Mouse (Mus musculus) lung, embryonic 16.5 days (tissue): ENCODE data around the gene Cep135. TPM values are rescaled to one million over a fixed set of nuclear protein-coding genes. Genes with fewer than 3 reads are reported as not detected.

ENCODE experiments used
- ATAC-seq: fragments of 200-750 bp; cut with Nextera tagmentation; 2 replicates; pipeline ENCODE4 v1.8.0; 2017; ENCODE audit warnings: low read depth, mild to moderate bottlenecking, moderate library complexity
- H3K27ac ChIP-seq: fragments of 300-500 bp; sonication (generic); 2 replicates; pipeline ENCODE4 v1.5.1; 2014; ENCODE audit warnings: mild to moderate bottlenecking, control low read depth, low read length
- H3K27me3 ChIP-seq: fragments of 300-500 bp; sonication (generic); 2 replicates; pipeline ENCODE4 v1.6.1; 2014; ENCODE audit warnings: low read depth, low read length, mixed read lengths; ENCODE audit not compliant: control insufficient read depth, insufficient read depth
- H3K36me3 ChIP-seq: fragments of 300-500 bp; sonication (generic); 2 replicates; pipeline ENCODE4 v1.6.1; 2014; ENCODE audit warnings: low read length; ENCODE audit not compliant: control insufficient read depth, insufficient read depth
- H3K4me1 ChIP-seq: fragments of 300-500 bp; sonication (generic); replicated peaks from 2 replicates; pipeline ENCODE4 v1.6.1; 2014; ENCODE audit warnings: low read length, mixed read lengths; ENCODE audit not compliant: control insufficient read depth, insufficient read depth
- H3K4me2 ChIP-seq: fragments of 300-500 bp; sonication (generic); 2 replicates; pipeline ENCODE4 v1.6.1; 2014; ENCODE audit warnings: low read depth, low read length, control low read depth
- H3K4me3 ChIP-seq: fragments of 300-500 bp; sonication (generic); 2 replicates; pipeline ENCODE4 v1.5.1; 2014; ENCODE audit warnings: mild to moderate bottlenecking, low read length, control low read depth
- H3K9ac ChIP-seq: fragments of 300-500 bp; sonication (generic); 2 replicates; pipeline ENCODE4 v1.6.1; 2014; ENCODE audit warnings: low read length, control low read depth
- H3K9me3 ChIP-seq: fragments of 300-500 bp; sonication (generic); 2 replicates; pipeline ENCODE4 v1.6.1; 2016; ENCODE audit warnings: low read length; ENCODE audit not compliant: control insufficient read depth
- WGBS: fragments of 180-500 bp; shearing (Covaris S2); extraction: QIAGEN DNeasy Blood & Tissue Kit; methylation state at CpG from one replicate; pipeline ENCODE4 v1.1.7; 2014; 5-methylcytosine and 5-hydroxymethylcytosine counted together
- polyA plus RNA-seq: library from polyadenylated mRNA; unstranded; fragments of >200 nt; fragmentation: Nextera tagmentation; extraction: Ambion mirVana; gene quantifications from 2 replicates; pipeline ENCODE4 v1.2.1, GENCODE M21; 2015

Gene Cep135
- polyA plus RNA-seq, 1 experiment from 2014 or later = 8.0 TPM

DNA sequence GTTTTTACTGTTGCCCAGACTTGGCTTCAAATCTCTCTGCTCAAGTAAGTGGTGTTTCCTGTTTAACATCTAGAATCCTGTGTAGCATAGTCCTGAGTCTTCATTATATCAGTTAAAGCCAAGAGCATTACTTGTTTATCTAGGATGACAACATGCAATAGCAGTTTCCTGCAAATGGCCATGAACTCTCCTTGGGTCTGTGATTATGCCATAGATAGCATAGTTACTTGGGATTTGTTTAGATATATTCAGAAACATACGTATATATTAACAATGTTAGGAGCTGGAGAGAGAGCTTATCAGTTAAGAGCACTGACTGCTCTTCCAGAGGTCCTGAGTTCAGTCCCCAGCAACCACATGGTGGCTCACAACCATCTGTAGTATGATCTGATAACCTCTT, 39.3 kb downstream of the Cep135 start:
- WGBS = 36% methylated on average over 1 of the region's 1 CpGs
- no peaks in the 10 kb centered on the region for H3K4me1 ChIP-seq
- no peak overlapping the region for H3K4me2 ChIP-seq
- peaks cover 15% of the 10 kb centered on the region for H3K36me3 ChIP-seq
- H3K27me3 ChIP-seq = no peaks in the 10 kb centered on the region
- no peaks in the 10 kb centered on the region for H3K9me3 ChIP-seq
- no peak overlapping the region for H3K4me3 ChIP-seq
- ATAC-seq = peak; percentile 66
- no peak overlapping the region for H3K27ac ChIP-seq
- no peak overlapping the region for H3K9ac ChIP-seq

DNA sequence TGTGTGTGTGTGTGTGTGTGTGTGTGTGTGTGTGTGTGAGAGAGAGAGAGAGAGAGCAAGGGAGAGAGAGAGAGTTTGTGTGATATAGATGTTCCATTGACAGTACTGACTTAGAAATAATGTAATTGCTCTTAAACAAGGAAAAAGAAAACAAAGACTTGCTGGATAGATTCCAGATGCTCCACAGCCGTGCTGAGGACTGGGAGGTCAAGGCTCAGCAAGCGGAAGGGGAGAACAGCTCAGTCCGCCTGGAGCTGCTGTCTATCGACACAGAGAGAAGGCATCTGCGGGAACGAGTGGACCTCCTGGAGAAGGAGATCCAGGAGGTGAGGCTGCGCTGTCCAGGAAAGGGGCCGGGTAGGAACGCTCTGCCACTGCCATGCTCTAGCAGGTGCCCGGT, 45.5 kb downstream of the Cep135 start:
- WGBS = 80% methylated on average over 10 of the region's 10 CpGs
- Histone ChIP-seq H3K27ac (no peak overlapping the region), H3K9me3 (no peaks in the 10 kb centered on the region), H3K4me2 (no peak overlapping the region), H3K27me3 (no peaks in the 10 kb centered on the region), H3K36me3 (peaks cover 31% of the 10 kb centered on the region), H3K4me3 (no peak overlapping the region), H3K4me1 (no peaks in the 10 kb centered on the region), H3K9ac (no peak overlapping the region)
- ATAC-seq = no peak

DNA sequence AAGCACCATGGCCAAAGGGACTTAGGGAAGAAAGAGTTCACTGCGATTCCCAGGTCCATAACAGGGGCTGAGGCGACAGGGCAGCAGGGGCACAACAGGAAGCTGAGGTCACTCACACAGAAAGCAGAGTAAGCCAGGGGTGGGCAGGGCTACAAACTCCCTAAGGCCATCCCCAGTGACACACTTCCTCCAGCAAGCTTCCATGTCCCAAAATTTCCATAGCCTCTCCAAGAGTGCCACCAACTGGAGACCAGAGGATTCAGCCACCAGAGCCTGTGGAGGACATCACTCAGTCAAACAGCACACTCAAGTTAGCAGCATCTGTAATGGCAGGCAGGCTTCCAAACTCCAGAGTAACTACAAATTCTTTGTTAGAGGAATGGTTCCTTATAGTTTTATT, 47.1 kb downstream of the Cep135 start:
- Histone ChIP-seq H3K9ac (no peak overlapping the region), H3K36me3 (peaks cover 42% of the 10 kb centered on the region), H3K4me3 (no peak overlapping the region), H3K4me2 (no peak overlapping the region), H3K27ac (no peak overlapping the region), H3K9me3 (no peaks in the 10 kb centered on the region), H3K4me1 (no peaks in the 10 kb centered on the region), H3K27me3 (no peaks in the 10 kb centered on the region)
- 74% methylated on average over 2 of the region's 2 CpGs for WGBS
- ATAC-seq = no peak

DNA sequence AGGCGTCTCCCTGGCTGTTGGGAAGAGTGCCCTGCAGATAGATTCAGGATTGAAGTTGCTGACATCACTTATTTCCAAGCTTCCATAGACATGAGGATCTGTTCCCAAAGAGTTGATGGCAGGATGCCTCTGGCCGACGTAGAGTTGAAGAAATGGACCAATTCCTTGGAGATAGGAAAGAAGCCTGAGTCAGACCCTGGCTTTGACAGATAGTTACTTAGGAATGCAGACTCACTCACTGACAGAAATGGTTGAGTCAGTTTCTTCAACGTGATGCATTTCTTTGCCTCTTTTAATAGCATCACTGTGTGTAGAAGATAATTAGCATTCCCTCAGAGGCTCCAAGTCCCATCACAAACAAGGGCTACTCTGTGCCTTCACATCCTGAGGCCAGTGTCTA, 53.6 kb downstream of the Cep135 start:
- peaks cover 38% of the 10 kb centered on the region for H3K36me3 ChIP-seq
- no peak overlapping the region for H3K27ac ChIP-seq
- no peak overlapping the region for H3K4me3 ChIP-seq
- 92% methylated on average over 4 of the region's 4 CpGs for WGBS
- no peak overlapping the region for H3K9ac ChIP-seq
- no peaks in the 10 kb centered on the region for H3K27me3 ChIP-seq
- no peaks in the 10 kb centered on the region for H3K4me1 ChIP-seq
- H3K9me3 ChIP-seq = no peaks in the 10 kb centered on the region
- ATAC-seq = no peak
- no peak overlapping the region for H3K4me2 ChIP-seq

DNA sequence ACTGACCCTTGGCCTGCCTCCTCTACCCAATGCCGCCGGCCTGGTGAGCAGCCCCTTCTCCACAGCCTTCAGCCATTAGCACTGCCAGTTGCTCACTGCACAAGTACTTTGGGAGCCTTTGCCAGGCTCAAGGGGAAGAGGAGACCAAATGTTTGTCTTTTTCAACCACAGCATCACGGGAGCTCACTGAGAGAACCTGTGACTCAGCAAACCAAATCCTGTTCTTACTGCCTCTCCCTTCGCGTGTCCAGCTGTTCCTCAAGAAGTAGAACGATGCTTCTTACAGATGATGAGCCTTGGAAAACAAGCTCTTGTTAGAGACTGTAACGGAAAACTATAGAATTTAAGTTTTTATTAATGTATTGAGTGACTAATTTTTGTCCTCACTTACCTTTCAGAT, 55.7 kb downstream of the Cep135 start:
- Histone ChIP-seq H3K9me3 (no peaks in the 10 kb centered on the region), H3K27me3 (no peaks in the 10 kb centered on the region), H3K4me3 (no peak overlapping the region), H3K27ac (no peak overlapping the region), H3K4me1 (no peaks in the 10 kb centered on the region), H3K9ac (no peak overlapping the region), H3K4me2 (no peak overlapping the region), H3K36me3 (peaks cover 32% of the 10 kb centered on the region)
- WGBS = 87% methylated on average over 7 of the region's 7 CpGs
- ATAC-seq = no peak

DNA sequence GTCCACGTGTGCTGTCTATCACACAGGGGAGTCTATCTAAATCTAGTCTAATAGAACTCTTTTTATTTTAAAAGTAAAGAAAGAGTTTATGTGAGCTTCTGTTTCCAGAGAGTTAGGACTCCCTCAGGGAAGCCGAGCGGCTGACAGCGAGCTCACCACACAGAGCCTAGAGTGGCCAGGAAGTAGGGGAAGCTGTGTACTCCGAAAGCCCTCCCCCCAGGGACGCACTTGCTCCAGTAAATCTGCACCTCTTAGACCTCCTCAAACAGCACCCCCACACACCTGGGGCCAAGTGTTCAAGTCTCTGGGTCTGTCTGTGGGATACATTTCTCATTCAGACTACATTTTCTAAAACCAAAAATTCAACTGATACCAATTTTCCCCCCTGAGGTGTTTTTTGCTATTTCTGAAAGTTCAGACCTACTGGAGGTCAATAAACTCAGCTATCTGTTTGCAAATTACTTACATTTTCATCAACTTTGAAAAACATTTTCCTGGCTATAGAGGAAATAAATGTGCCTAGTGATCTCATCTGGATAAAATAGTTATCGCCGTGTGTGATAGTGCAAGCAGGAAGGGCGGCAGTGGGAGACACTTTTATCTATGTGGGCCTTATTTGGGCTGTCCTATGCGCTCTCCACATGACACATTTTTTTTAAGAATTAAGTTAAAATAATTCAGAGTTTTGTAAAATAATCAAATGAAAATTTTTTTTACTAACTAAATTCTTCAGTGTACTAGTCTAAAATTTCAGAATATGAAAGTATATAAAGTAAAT, 56.8 kb downstream of the Cep135 start:
- no peak overlapping the region for H3K4me3 ChIP-seq
- peaks cover 26% of the 10 kb centered on the region for H3K36me3 ChIP-seq
- no peak overlapping the region for H3K4me2 ChIP-seq
- no peaks in the 10 kb centered on the region for H3K4me1 ChIP-seq
- no peak overlapping the region for H3K9ac ChIP-seq
- ATAC-seq = no peak
- no peaks in the 10 kb centered on the region for H3K27me3 ChIP-seq
- WGBS = 89% methylated on average over 10 of the region's 10 CpGs
- no peaks in the 10 kb centered on the region for H3K9me3 ChIP-seq
- H3K27ac ChIP-seq = no peak overlapping the region

DNA sequence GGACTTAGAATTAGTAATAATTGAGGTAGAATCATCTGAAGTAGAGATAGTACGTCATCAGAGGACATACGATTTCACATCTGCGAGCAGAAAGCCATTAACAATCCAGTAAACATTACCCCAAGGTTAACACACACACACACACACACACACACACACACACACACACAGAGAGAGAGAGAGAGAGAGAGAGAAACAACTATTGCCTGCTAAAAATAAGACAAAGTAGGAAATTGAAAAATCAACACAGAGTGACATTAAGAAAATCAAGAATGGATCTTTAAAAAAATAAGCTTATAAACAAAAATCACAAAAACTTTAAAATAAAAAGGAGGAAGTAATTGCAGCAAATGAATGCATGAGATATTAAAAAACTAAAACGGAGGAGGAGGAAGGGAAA, 61.4 kb downstream of the Cep135 start:
- no peaks in the 10 kb centered on the region for H3K4me1 ChIP-seq
- ATAC-seq = no peak
- no peaks in the 10 kb centered on the region for H3K9me3 ChIP-seq
- no peak overlapping the region for H3K27ac ChIP-seq
- no peak overlapping the region for H3K9ac ChIP-seq
- H3K27me3 ChIP-seq = no peaks in the 10 kb centered on the region
- no peak overlapping the region for H3K4me3 ChIP-seq
- no peak overlapping the region for H3K4me2 ChIP-seq
- 39% methylated on average over 4 of the region's 4 CpGs for WGBS
- peaks cover 4% of the 10 kb centered on the region; the same call in 1 of the 2 replicates for H3K36me3 ChIP-seq

DNA sequence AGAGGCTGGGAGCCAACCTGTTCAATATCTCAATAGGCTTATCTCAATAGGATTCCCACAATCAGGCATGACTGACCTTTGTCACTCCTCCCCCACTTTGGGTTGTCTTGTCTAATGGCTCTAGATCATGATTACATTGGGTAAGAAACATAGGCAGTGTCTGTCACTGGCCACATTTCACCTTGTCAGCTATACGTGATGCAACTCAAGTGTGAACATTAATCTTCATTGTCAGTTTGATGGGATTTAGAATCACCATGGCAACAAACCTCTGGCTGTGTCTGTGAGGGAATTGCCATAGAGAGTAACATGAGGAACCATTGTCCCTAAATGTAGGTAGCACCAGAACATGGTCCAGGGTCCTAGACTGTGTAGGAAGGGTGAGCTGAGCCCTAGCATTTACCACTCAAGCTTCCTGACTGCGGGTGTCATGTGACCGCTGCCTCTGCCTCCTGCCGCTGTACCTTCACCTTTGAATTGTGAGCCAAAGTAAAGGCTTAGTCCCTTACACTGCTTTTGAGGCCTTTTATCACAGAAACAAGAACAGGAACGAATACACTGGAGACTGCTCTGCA, 62.7 kb downstream of the Cep135 start:
- no peaks in the 10 kb centered on the region for H3K36me3 ChIP-seq
- no peak for ATAC-seq
- H3K27ac ChIP-seq = no peak overlapping the region
- WGBS = 62% methylated on average over 5 of the region's 5 CpGs
- no peak overlapping the region for H3K4me3 ChIP-seq
- no peak overlapping the region for H3K9ac ChIP-seq
- H3K4me2 ChIP-seq = no peak overlapping the region
- H3K4me1 ChIP-seq = no peaks in the 10 kb centered on the region
- no peaks in the 10 kb centered on the region for H3K9me3 ChIP-seq
- H3K27me3 ChIP-seq = no peaks in the 10 kb centered on the region

DNA sequence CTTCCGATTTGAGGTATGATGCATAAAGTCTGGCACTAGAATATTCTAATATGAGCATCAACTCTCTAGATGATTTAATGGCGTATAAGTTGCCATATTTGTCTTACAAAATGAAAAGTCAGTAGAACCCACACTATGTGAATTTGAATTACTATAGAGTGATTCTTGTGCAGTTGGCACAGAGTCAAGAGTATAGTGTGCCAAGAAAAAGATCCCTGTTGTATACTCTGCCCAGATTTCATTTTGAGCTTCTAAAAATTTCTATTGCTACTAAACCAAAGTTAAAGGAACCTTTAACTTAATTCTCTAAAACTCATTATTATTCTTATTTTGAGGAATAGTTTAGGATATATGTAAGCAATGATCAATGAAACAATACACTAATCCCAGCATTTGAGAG, 67.7 kb downstream of the Cep135 start, which contains the start of gene C530008M17Rik:
Gene C530008M17Rik, plus strand, starts transcription at position 301 of the 400 bp plus-strand sequence.
- WGBS = 83% methylated on average over 2 of the region's 2 CpGs
- no peak for ATAC-seq
- H3K27ac ChIP-seq = no peak within 1 kb of the TSS

More for the DNA sequence above, 67.7 kb downstream of the Cep135 start, which contains the start of gene C530008M17Rik:
- H3K27me3 ChIP-seq = no peaks in the 10 kb centered on the region; the same call in 1 of the 2 replicates
- H3K9me3 ChIP-seq = no peaks in the 10 kb centered on the region
- H3K4me2 ChIP-seq = peak within 1 kb of the TSS; percentile 95
- H3K4me1 ChIP-seq = peaks cover 4% of the 10 kb centered on the region; the same call in 1 of the 2 replicates
- H3K4me3 ChIP-seq = peak within 1 kb of the TSS; percentile 83
- peak within 1 kb of the TSS; percentile 93 for H3K9ac ChIP-seq
- no peaks in the 10 kb centered on the region for H3K36me3 ChIP-seq
